Mouse (Mus musculus) liver, embryonic 16.5 days (tissue): ENCODE measurements around the gene Proser2. TPM values are rescaled to one million over a fixed set of nuclear protein-coding genes. Genes with fewer than 3 reads are reported as not detected.
A peak's percentile ranks its signal among the peaks of the same experiment; 100 is the strongest.

Experiments
- ATAC-seq: fragments of 200-750 bp; cut with Nextera tagmentation; 2 replicates; pipeline ENCODE4 v1.8.0; 2017; ENCODE audit warnings: low read depth, mild to moderate bottlenecking, moderate number of reproducible peaks, moderate library complexity
- H3K27ac ChIP-seq: fragments of 300-500 bp; sonication (generic); 2 replicates; pipeline ENCODE4 v1.5.1; 2014; ENCODE audit warnings: mild to moderate bottlenecking, low read length
- H3K27me3 ChIP-seq: fragments of 300-500 bp; sonication (generic); 2 replicates; pipeline ENCODE4 v1.6.1; 2014; ENCODE audit warnings: low read depth, low read length, mixed read lengths; ENCODE audit not compliant: control insufficient read depth, insufficient read depth
- H3K36me3 ChIP-seq: fragments of 300-500 bp; sonication (generic); 2 replicates; pipeline ENCODE4 v1.6.1; 2014; ENCODE audit warnings: mild to moderate bottlenecking; ENCODE audit not compliant: control insufficient read depth, insufficient read depth
- H3K4me1 ChIP-seq: fragments of 300-500 bp; sonication (generic); 2 replicates; pipeline ENCODE4 v1.6.1; 2014; ENCODE audit warnings: low read depth, low read length, mixed read lengths; ENCODE audit not compliant: control insufficient read depth
- H3K4me2 ChIP-seq: fragments of 300-500 bp; sonication (generic); 2 replicates; pipeline ENCODE4 v1.6.1; 2014; ENCODE audit warnings: low read depth, low read length, mixed read lengths
- H3K4me3 ChIP-seq: fragments of 300-500 bp; sonication (generic); 2 replicates; pipeline ENCODE4 v1.5.1; 2014; ENCODE audit warnings: low read depth, mild to moderate bottlenecking, low read length
- H3K9ac ChIP-seq: fragments of 300-500 bp; sonication (generic); 2 replicates; pipeline ENCODE4 v1.6.1; 2014; ENCODE audit warnings: low read depth, low read length
- H3K9me3 ChIP-seq: fragments of 300-500 bp; sonication (generic); replicated peaks from 2 replicates; pipeline ENCODE4 v1.6.1; 2016; ENCODE audit warnings: low read length; ENCODE audit not compliant: control insufficient read depth
- WGBS: fragments of 180-500 bp; shearing (Covaris S2); extraction: QIAGEN DNeasy Blood & Tissue Kit; methylation state at CpG from one replicate; pipeline ENCODE4 v1.1.7; 2014; ENCODE audit not compliant: insufficient replicate concordance; 5-methylcytosine and 5-hydroxymethylcytosine counted together
- polyA plus RNA-seq: library from polyadenylated mRNA; unstranded; fragments of >200 nt; fragmentation: Nextera tagmentation; extraction: Ambion mirVana; gene quantifications from 2 replicates; pipeline ENCODE4 v1.2.1, GENCODE M21; 2015

Proser2 gene
- polyA plus RNA-seq, 1 experiment from 2014 or later: 10.2 TPM

- Histone ChIP-seq H3K36me3 (no peaks in the 10 kb centered on the region), H3K9ac (no peak overlapping the region), H3K4me1 (no peaks in the 10 kb centered on the region), H3K4me2 (no peak overlapping the region), H3K4me3 (no peak overlapping the region), H3K27me3 (no peaks in the 10 kb centered on the region), H3K27ac (no peak overlapping the region), H3K9me3 (no peaks in the 10 kb centered on the region)
- 54% methylated on average over 19 of the region's 19 CpGs for WGBS
- 0 out of 2 replicates have a peak, but pooled peaks have one; percentile 27 for ATAC-seq
Observed at GRCm38 (mm10) chr2:6085622-6086530, 44.1 kb downstream of the Proser2 start.

- WGBS: 81% methylated on average over 1 of the region's 1 CpGs
- ATAC-seq: peak; percentile 22; the same call in 1 of the 2 replicates
Observed at GRCm38 (mm10) chr2:6083696-6084095, 46.3 kb downstream of the Proser2 start.

DNA sequence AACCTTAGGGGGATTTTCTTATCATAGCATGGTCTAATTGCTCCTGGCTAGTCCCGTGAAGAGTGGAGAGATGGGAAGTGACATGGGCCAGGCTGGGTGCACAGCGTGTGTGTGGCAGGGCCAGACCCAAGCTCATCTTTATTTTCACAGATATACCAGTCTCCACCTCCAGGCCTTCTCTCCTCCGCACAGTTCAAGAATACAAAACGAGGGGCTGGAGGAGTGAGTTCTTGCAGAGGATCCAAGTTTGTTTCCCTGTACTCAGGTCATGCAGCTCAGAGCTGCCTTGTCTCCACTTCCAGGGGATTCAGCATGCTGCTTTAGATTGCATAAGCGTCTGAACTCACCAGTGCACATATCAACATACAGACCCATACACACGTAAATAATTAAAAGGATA, 47.4 kb downstream of the Proser2 start:
- no peak overlapping the region for H3K9ac ChIP-seq
- H3K36me3 ChIP-seq: no peaks in the 10 kb centered on the region
- no peaks in the 10 kb centered on the region for H3K9me3 ChIP-seq
- H3K4me1 ChIP-seq: no peaks in the 10 kb centered on the region
- peaks cover 3% of the 10 kb centered on the region; the same call in 1 of the 2 replicates for H3K27me3 ChIP-seq
- H3K4me2 ChIP-seq: no peak overlapping the region
- no peak overlapping the region for H3K4me3 ChIP-seq
- WGBS: 56% methylated on average over 6 of the region's 6 CpGs
- no peak overlapping the region for H3K27ac ChIP-seq
- ATAC-seq: no peak

More at GRCm38 (mm10) chr2:6083696-6084095, 46.3 kb downstream of the Proser2 start:
- peaks cover 3% of the 10 kb centered on the region; the same call in 1 of the 2 replicates for H3K27me3 ChIP-seq
- no peak overlapping the region for H3K27ac ChIP-seq
- no peak overlapping the region for H3K4me3 ChIP-seq
- no peak overlapping the region for H3K4me2 ChIP-seq
- no peaks in the 10 kb centered on the region for H3K9me3 ChIP-seq
- H3K4me1 ChIP-seq: no peaks in the 10 kb centered on the region
- no peak overlapping the region for H3K9ac ChIP-seq
- H3K36me3 ChIP-seq: no peaks in the 10 kb centered on the region

DNA sequence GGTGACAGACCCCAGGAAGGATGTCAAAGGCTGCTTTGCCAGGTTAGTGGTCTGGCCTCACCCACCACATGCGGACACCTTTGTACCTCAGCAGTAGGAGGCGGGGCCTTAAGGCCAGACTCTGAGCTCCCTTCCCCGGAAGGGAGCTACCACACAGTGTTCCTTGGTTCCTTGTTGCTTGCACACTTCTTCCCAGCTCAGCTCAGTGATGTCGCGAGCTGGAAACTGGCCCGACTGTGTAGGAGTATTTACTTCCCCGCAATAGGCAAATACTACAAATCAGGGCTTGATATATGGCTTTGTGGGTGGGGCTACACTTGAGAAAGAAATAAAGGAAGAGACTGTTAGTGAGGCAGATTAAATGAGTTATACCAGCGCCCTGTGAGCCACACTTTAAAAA, 48.9 kb downstream of the Proser2 start:
- H3K36me3 ChIP-seq: no peaks in the 10 kb centered on the region
- H3K9ac ChIP-seq: no peak overlapping the region
- no peak overlapping the region for H3K4me3 ChIP-seq
- no peak overlapping the region for H3K4me2 ChIP-seq
- H3K4me1 ChIP-seq: no peaks in the 10 kb centered on the region
- H3K9me3 ChIP-seq: no peaks in the 10 kb centered on the region
- 33% methylated on average over 8 of the region's 8 CpGs for WGBS
- ATAC-seq: peak; percentile 24; the same call in 1 of the 2 replicates
- peaks cover 3% of the 10 kb centered on the region; the same call in 1 of the 2 replicates for H3K27me3 ChIP-seq
- H3K27ac ChIP-seq: no peak overlapping the region

GRCm38 (mm10) chr2:6080037-6080436, 50.0 kb downstream of the Proser2 start:
- Histone ChIP-seq H3K9ac (no peak overlapping the region), H3K4me1 (no peaks in the 10 kb centered on the region), H3K9me3 (no peaks in the 10 kb centered on the region), H3K27me3 (peaks cover 3% of the 10 kb centered on the region; the same call in 1 of the 2 replicates), H3K36me3 (no peaks in the 10 kb centered on the region), H3K4me3 (no peak overlapping the region), H3K4me2 (no peak overlapping the region), H3K27ac (no peak overlapping the region)
- 84% methylated on average over 1 of the region's 1 CpGs for WGBS
- ATAC-seq: no peak

DNA sequence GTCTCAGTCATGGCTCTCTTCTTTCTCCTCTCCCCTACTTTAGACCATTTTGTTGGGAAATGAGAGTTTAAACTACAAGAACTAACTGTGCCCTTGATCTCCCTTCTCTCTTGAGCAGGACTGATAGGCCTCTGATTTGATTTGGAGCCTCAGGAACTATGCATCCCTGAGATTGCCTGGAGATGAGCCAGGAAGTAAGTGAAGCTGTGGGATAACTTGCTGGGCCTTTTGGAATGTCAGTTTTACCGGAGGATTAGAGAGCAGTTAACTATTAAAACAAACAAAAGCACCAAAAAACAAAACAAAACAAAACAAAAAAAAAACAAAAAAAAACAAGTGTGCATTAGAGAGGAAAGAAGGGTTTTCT, 54.5 kb downstream of the Proser2 start:
- no peak overlapping the region for H3K4me2 ChIP-seq
- no peaks in the 10 kb centered on the region for H3K9me3 ChIP-seq
- H3K27me3 ChIP-seq: peaks cover 3% of the 10 kb centered on the region; the same call in 1 of the 2 replicates
- 38% methylated on average over 1 of the region's 1 CpGs for WGBS
- H3K27ac ChIP-seq: no peak overlapping the region
- no peak overlapping the region for H3K9ac ChIP-seq
- no peak for ATAC-seq
- no peaks in the 10 kb centered on the region for H3K36me3 ChIP-seq
- H3K4me1 ChIP-seq: peaks cover 3% of the 10 kb centered on the region
- H3K4me3 ChIP-seq: no peak overlapping the region

- Histone ChIP-seq H3K27ac (peak overlapping the region; percentile 35; the same call in 1 of the 2 replicates), H3K27me3 (peaks cover 3% of the 10 kb centered on the region; the same call in 1 of the 2 replicates), H3K36me3 (no peaks in the 10 kb centered on the region), H3K9ac (no peak overlapping the region), H3K4me1 (peaks cover 3% of the 10 kb centered on the region), H3K9me3 (no peaks in the 10 kb centered on the region), H3K4me2 (no peak overlapping the region), H3K4me3 (no peak overlapping the region)
- WGBS: 54% methylated on average over 10 of the region's 10 CpGs
- peak; percentile 48 for ATAC-seq
Observed at GRCm38 (mm10) chr2:6074891-6075529, 55.0 kb downstream of the Proser2 start.

DNA sequence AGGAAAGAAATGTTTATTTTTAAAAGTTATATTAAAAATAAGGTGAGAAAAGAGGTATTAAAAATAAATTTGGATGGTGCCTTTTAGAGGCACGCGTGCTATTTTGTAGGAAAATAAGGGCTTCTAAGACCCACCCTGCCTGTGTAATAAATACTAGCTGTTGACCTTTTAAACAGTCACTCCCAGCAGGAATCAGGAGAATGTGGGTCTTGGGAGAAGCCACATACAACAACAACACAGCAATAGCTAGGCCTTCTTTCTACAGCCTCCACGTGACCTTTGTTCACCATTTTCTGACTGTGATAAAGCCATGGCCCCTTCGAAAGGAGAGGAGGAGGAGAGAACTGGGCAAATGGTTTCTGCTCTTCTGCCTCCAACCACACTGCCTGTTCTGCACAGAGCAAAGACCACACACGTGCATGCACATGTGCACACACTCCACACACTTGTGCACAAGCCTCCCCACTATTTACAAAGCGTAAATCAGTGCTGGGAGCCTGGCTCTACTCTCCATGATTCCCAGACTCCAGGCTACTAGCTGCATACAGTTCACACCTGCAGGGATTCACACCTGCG, 57.2 kb downstream of the Proser2 start:
- Histone ChIP-seq H3K4me2 (no peak overlapping the region), H3K36me3 (no peaks in the 10 kb centered on the region), H3K4me3 (no peak overlapping the region), H3K27me3 (no peaks in the 10 kb centered on the region), H3K27ac (no peak overlapping the region), H3K4me1 (peaks cover 3% of the 10 kb centered on the region), H3K9me3 (no peaks in the 10 kb centered on the region), H3K9ac (no peak overlapping the region)
- 60% methylated on average over 7 of the region's 7 CpGs for WGBS
- no peak for ATAC-seq
